Comparison of ENCODE assay signal across 8 mouse cellular contexts in genomic region chr13:23745381-23746161, GRCm38 (mm10). TPM values are rescaled to one million over a fixed set of nuclear protein-coding genes. Genes with fewer than 3 reads are reported as not detected.
A peak's percentile ranks its signal among the peaks of the same experiment; 100 is the strongest.
DNase-seq lines count a peak whose midpoint lies in the region; ATAC-seq lines count a peak whose summit lies in the region.

Gene Hist1h3c (minus strand): TSS chr13:23745602.

- H3K27me3 ChIP-seq in hindbrain, embryonic 10.5 days (ENCODE audit: insufficient read depth, poor library complexity, severe bottlenecking): no peaks in the 10 kb centered on the region

- H3K27ac ChIP-seq in hindbrain, embryonic 10.5 days: peak within 1 kb of the TSS; percentile 97

- H3K36me3 ChIP-seq in hindbrain, embryonic 10.5 days: no peaks in the 10 kb centered on the region

- 1% methylated on average over 28 of the region's 28 CpGs for WGBS in hindbrain, embryonic 10.5 days

- H3K9me3 ChIP-seq in hindbrain, embryonic 10.5 days: no peaks in the 10 kb centered on the region

- peaks cover 29% of the 10 kb centered on the region for H3K4me1 ChIP-seq in hindbrain, embryonic 10.5 days (replicated peaks)

- H3K4me3 ChIP-seq in hindbrain, embryonic 10.5 days: peak within 1 kb of the TSS; percentile 59

- peak; percentile 71 for ATAC-seq in frontal cortex, adult (ENCODE audit: low TSS enrichment)

- peak; percentile 91 for DNase-seq in Muller cell, postnatal 12 days (ENCODE audit: inconsistent ontology term)
- DNase-seq in cerebellum, adult 9-10 months: peak; percentile 86
- DNase-seq in hindbrain, embryonic 10.5 days (ENCODE audit: low spot score): peak; percentile 80
- peak; percentile 78 for DNase-seq in layer of hippocampus, adult 9-10 months (ENCODE audit: low spot score)
- peak; percentile 88 for DNase-seq in lung, postnatal 14 days
- peak; percentile 96 for DNase-seq in retina, postnatal 1 day
- DNase-seq in urinary bladder, adult 2 months (ENCODE audit: low spot score): peak; percentile 45

RNA-seq across cellular contexts. Expression of gene Hist1h3c, which starts in this region (rescaled TPM):
- polyA plus RNA-seq in hindbrain, embryonic 10.5 days (2016; fragmentation: Nextera tagmentation; extraction: Ambion mirVana): 6.9 and 8.6 TPM in 2 replicates
- 0.48 and 0.84 TPM in 2 replicates for polyA plus RNA-seq in urinary bladder, adult 2 months (2012; rRNA removed)

Comparison
In these comparisons a context has a peak if more than half of its experiments do, and no peak if none do; other contexts are left out.
1. Peak in every context shown above with its lines: DNase-seq, ATAC-seq, H3K4me3 ChIP-seq and H3K27ac ChIP-seq.
2. Peak in DNase-seq in urinary bladder, adult 2 months; RNA of the gene not detected or under 1 TPM.
3. DNase-seq: peak in every context shown above with its lines; median percentile 96 in retina, postnatal 1 day; 91 in Muller cell, postnatal 12 days; 88 in lung, postnatal 14 days; 86 in cerebellum, adult 9-10 months; 80 in hindbrain, embryonic 10.5 days; 78 in layer of hippocampus, adult 9-10 months; 45 in urinary bladder, adult 2 months.